Mouse (Mus musculus) ovary, postnatal 14 days (tissue): Measurements from ENCODE around the gene Gk5.
"Not testable (repeated sequence)": the region's sequence is repeated elsewhere in the genome, so short reads cannot be mapped to it uniquely, and the experiment has no call there.

Experiments used
- DNase-seq: peaks from one replicate; pipeline ENCODE4 v3.0.0; 2022; ENCODE audit warnings: low spot score

The Gk5 gene

DNA sequence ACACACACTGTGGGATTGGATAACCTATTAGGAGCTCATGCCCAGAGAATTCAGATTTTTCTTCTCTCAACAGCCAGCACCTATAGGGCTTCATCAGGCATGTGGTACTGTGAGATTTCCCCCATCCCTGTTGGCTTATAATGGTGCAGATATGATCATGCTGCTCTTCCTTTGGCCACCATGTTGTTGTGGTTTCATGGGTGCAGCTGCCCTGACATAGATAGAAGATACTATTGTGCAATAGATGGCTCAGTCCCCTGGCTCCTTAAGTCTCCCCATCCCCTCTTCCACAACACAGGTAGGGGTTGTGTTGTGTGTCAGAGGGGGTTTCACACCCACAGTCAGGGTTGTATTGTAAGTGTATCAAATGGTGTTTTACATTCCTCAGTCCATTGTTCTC is 25.7 kb downstream of the Gk5 start:
- DNase-seq, result no peak

GRCm38 (mm10) chr9:96152801-96153200 is 33.6 kb downstream of the Gk5 start:
- DNase-seq, result no peak

- no peak for DNase-seq
These were observed 39.3 kb downstream of the Gk5 start for GRCm38 (mm10) chr9:96158431-96158830.

- no peak for DNase-seq
These were observed 39.9 kb downstream of the Gk5 start for GRCm38 (mm10) chr9:96159047-96159446.

DNA sequence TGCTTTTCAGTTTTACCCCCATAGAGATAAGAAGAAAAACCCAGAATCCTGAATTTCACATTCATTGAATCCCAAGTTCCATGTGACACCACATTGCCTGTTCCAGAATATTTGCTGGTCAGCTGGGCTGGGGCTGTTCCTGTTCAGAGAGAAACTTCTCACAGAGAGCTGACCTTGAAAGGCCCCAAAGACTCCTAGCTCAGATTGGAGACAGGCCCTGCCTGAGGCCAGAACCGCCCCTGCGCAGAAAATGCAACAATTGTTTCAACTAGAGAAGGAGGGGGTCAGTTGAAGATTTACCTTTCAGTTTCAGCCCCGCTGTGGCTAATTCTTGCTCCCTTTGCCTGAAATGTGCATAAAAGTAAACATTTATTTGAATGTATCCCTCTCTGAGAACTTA is 41.6 kb downstream of the Gk5 start:
- no peak for DNase-seq

DNA sequence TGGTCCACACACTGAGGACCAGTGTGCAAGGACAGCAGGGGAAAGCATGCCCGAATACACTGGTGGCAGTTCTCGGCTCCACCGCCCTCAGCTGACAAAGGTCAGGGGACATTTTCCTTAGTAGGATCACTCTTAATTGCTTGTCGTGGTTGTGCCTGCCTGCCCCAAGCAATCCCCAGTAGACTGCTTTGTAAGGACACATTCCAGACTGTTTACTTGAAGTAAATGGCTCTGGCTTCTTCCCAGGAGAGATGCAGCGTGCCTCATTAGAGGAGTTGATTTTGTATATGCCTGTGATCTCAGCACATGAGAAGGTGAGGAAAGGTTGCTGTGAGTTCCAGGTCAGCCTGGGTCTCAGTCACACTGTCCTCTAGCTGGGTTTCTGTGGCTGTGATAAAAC is 43.3 kb downstream of the Gk5 start:
- no peak for DNase-seq

DNA sequence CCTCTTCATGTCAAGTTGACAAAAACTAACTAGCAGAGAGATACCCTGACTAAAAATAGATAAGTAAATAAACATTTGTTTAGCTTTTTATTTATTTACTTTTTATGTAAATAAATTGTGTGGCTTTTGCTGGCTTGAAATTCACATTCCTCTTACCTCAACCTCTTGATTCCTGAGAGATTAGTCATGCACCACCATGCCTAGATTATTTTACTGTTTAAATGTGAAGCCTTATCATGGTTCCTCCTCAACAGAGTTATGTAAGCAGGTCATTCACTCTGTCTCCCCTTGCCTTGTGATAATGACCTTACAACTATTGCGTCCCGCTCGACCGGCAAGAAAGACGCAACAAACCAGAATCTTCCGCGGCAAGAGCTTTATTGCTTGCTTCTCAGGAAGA is 44.3 kb downstream of the Gk5 start:
- no peak for DNase-seq

DNA sequence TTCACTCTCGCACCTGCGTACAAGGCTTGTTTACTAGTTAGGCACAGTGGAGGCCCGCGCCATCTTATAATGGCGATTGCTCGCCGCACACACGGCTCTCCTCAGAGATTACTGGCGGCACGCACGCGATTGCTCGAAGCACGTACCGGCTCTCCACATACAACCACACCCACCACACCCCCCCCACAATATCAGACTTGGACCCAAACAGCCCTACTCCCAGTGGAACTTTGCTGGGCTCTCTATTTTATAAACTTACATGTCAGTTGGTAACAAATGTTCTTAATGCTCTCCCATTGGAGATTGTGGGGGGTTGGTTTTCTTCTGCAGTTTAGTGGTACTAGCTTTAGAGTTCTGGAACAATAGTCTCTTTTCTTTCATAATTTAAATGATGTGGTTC is 44.8 kb downstream of the Gk5 start:
- not testable (repeated sequence) for DNase-seq

- DNase-seq, result peak; percentile 74
These were observed 48.0 kb downstream of the Gk5 start for GRCm38 (mm10) chr9:96167168-96167585.

DNA sequence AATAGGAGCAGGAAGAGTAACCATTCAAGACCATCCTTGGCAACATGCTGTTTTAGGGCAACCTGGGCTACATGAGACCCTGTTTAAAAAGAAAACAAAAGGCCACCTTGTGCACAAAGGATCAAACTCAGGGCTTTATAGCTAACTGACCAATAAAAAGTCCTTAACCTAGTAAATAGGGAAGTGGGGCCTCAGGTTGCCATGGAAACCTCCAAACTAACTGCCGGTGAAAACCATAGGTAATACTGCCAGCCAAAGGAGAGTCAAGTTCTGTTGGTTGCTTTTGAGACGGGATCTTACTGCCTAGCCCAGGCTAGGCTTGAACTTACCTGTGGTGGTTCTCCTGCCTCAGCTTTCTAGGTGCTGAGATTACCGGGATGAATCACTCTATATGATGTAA is 51.4 kb downstream of the Gk5 start:
- DNase-seq, result no peak

DNA sequence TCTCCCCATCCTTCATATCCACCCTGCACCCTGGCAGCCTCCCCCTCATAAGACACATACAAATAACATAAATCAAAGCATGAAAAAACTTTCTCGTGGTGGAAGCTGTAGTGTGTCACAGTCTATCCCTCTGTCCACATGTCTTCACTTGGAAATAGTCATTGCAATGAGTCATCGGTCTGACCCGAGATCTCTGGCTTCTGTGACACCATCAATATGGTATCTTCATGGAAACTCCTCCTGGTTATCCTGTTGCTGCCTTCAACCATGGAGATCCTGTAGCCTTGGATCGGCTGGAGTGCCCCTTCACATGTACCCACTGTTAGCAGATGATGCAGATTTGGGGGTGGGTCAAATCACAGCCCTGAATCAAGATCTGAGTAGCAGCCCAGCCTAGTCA is 65.7 kb downstream of the Gk5 start:
- no peak for DNase-seq

DNA sequence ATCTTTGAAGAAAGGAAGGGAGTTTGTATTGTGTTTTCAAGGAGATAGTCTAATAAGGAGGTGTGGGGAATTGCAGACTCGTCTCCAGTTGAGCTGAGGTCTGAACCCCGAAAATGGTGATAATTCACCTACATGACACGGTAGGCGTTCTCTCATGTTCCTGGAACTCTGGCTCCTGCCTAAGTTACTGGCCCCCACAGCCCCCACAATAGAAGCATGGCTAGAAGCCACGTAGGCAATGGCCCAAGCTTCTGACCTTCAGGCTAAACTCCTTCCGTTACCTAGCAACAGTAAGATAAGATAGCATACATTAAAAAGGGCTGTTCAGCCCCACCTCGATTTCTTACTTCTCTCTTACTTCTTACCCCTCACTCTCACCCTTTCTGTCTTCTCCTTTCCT is 67.5 kb downstream of the Gk5 start:
- DNase-seq, result no peak

DNA sequence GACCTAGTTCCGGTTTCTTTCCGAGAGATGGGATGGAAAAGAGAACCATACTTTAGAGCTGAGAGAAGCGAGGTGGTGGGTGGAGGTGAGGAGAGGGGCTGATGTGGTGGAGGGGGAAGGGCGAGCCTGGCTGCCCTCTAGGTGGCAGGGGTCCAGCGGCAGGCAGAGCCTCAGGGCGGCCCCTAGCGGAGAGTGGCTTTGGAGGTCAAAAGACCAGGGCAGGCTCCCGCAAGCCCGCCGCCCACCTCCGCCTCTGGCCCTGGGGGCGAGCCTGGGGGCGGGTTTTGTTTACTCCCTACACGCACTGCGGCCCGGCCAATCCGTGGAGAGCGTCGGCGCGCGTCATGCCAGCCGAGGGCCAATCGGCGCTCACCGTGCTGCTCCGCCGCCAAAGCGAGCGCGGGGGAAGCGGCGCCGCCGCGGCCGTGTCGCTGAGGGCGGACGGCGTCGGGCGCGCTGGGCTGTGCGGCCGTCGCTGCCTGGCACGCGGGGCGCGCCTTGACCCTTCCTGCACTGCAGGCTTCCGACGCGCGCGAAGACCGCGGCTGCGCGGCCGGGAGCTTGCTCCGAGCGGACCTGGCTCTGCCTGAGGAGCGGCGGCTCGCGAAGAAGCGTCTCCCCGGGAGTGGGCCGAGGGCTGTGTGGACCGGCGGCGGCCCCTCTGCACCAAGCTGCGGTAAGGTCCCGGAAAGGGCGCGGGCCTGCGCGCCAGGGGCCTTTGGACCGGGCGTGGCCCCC is 76.9 kb downstream of the Gk5 start, which contains the start of gene Tfdp2:
Gene Tfdp2, plus strand, starts transcription at position 391 of the 738 bp plus-strand sequence.
- peak; percentile 89 for DNase-seq

GRCm38 (mm10) chr9:96196636-96197181 is 77.5 kb downstream of the Gk5 start:
- DNase-seq, result peak; percentile 30

DNA sequence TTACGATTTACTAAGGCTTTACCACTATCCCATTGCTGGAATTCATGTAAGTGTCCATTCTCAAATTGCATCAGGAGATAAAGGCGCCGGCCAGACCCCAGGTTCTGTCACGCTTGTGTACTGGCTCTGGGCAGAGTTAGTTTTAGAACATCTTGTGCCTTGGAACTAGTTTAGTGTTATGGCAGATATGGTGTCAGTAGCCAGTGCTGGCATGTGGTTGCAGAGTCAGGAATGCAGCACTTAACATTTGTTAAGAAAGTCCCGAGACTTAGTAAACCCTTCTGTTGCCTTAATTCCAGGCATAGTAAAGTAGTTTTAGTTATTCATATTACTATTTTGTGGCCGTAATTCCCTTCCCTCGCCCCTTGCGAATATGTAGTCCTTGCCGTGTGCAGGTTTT is 78.6 kb downstream of the Gk5 start:
- DNase-seq, result no peak

GRCm38 (mm10) chr9:96203663-96204062 is 84.5 kb downstream of the Gk5 start:
- no peak for DNase-seq

DNA sequence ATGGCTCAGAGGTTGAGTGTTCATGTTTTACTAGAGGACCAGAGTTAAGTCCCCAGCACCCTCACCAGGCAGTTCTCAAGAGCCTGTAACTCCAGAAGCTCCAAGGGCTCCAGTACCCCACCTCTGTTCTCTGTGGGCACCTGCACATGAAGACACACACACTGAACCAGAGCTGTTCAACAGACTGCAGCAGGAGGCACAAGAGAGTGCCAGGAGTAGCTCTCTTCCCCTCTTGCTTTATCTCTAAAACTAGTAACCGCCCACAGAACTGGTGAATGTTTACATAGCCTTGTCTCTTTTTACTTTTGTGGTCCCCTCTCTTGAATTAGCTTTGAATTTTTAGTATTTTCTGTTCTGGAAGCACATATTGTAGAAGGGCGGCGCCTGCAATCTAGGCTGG is 88.3 kb downstream of the Gk5 start:
- no peak for DNase-seq

GRCm38 (mm10) chr9:96213036-96213645 is 94.0 kb downstream of the Gk5 start:
- DNase-seq, result no peak

DNA sequence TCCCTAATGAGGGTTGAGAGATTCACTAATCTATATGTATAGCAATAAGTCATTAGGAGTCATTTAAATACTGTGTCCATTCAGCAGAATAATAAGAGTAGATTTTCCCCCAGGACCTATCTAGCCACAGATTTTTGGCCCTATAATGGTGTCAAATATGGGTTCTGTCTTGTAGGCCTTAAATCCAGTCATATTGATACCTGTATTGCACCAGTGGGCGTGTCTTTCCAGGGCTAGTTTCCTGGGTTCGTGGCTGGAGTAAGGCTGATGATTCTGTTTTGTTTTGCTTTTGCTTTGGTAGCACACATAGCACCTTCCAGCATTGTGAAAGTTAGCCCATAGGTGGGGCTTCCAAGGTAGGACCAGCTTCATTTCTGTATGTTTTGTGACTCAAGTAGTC is 95.0 kb downstream of the Gk5 start:
- no peak for DNase-seq

GRCm38 (mm10) chr9:96217299-96217698 is 98.1 kb downstream of the Gk5 start:
- no peak for DNase-seq

- no peak for DNase-seq
These were observed 98.6 kb downstream of the Gk5 start for GRCm38 (mm10) chr9:96217799-96218198.

DNA sequence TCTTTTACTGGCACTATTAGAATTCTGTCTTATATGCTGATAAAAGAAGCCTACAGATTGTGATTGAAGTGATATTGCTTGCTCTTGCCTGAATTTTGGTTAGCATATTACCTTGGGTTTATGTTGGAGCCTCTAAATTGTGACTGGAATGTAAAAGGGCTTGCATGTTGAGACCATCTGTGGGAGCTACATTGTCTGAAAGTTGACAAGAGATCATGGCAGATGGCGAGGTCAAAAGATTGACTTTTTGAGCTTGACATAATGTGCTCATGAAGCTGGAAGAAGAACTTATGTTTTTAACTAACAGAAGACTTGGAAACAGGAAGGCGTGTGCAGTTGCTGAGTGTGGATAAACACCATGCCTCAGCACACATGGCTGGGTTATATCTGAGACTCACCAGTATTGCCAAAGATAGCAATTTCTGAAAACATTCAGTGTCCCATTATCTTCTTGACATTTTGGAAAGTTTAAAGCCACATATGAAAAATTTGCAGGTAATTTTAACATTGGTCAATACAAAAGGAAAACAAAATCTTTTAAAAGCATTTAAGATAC is 100.0 kb downstream of the Gk5 start:
- no peak for DNase-seq

GRCm38 (mm10) chr9:96220419-96220818 is 101.3 kb downstream of the Gk5 start:
- DNase-seq, result no peak
